Mouse (Mus musculus): Measurements from ENCODE around the gene Wbp1.

Gene Wbp1

GRCm38 (mm10) chr6:83084477-83084876 lies 36.9 kb downstream of the Wbp1 start:
- no peak for DNase-seq (ENCODE audit: low read depth, low spot score)

DNA sequence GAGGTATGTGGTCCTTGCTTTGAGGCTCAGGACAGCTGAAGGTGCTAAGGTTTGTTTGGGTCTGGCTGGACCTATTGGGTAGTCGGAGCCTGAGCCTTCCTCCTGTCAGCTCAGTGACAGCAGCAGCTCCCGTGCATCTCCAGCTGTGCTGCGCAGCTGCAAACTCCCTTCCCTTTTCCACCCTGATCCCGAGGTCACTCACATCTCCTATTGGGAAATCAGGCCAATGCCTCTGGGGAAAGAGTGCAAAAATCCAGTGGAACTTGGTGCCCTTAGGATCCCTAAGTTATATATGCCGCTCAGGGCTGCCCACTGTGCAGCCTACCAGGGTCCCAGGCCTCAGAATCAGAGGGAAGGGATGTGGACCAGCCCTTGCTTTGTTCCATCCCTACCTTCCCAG lies 37.9 kb downstream of the Wbp1 start:
- no peak for DNase-seq (ENCODE audit: low read depth, low spot score)

- no peak for DNase-seq (ENCODE audit: low read depth, low spot score)
Observed at GRCm38 (mm10) chr6:83080210-83080609, 41.1 kb downstream of the Wbp1 start.

GRCm38 (mm10) chr6:83078324-83078858 lies 43.0 kb downstream of the Wbp1 start:
- peak; percentile 98 for DNase-seq (ENCODE audit: low read depth, low spot score)

DNA sequence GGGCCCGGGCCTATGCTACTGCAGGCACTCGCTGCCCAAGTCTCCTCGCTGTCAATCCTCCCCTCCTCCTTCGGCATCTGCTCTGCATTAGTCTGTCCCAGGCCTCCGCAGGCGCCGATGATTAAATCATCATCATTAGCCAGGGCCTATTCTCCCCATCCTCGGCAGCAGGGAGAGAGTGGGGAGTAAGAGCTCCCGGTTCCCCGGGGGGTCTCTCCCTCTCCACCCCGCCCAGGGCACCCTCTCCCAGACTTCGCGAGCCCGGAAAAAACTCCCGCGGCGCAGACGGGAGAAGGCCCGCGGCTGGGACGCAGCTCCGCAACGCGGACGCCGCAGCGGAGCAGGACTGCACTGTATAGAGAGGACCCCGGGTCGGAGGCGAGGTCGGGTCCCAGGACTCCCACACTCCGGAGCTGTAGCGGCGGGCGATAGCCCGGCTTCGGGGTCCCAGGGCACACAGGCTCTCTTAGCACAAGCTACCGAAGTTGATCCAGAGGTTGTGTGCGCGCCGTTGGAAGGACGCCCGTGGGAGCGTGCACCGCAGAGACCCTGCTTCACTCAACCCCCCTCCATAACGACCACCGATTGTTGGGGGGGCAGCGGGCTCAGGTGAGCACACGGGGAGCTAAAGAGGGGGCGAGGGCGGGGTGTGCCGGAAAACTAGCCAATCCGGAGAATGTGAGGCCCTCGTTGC lies 43.6 kb downstream of the Wbp1 start, which contains the start of gene Pcgf1:
Gene Pcgf1 (plus strand): TSS at position 240 of the 694 bp plus-strand sequence.
- DNase-seq (ENCODE audit: low read depth, low spot score) = no peak

GRCm38 (mm10) chr6:83074979-83075378 lies 46.4 kb downstream of the Wbp1 start:
- DNase-seq (ENCODE audit: low read depth, low spot score) = no peak

- DNase-seq (ENCODE audit: low read depth, low spot score) = no peak
Observed at GRCm38 (mm10) chr6:83071220-83071619, 50.1 kb downstream of the Wbp1 start.

DNA sequence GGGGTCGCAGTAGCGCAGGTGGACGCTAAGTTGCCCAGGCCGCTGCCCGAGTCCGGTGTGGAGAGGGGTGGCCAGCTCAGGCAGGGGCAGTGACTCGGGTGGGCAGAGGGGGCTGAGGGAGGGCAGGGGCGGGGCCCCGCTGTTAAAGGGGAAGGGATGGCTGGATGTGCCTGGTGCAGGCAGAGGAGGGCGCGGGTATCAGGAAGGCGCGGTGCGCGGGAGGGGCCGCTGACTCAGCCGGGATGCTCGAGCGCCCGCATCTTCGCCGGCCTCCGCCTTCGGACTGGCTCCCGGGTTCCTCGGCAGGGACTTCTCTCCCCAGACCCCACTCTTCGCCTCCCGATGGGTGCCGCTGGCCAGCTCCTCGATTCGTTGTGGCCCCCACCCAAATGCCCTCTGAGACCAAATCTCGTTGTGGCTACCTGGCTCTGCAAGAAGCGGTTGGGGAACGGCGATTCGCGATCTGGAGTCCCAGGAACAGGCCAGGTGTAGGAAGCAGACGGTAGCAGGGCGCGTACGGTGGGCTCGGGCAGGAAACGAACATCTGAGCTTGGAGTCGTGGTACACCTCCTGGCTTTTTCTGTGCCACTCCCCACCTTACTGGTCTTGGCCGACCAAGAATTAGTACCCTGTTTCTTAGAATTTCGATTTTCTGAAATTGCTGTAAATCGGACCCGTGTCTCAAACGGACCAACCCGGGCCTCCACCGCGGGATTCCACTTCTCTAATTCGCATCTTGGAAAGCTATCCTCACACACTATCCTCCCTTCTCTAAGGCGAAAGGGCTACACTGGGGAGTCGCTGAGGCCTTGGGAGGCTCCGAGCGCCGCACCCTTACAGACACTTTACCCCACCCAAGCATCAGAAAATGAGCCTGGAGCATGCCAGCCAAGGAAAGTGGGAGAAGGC lies 50.8 kb downstream of the Wbp1 start:
- DNase-seq (ENCODE audit: low read depth, low spot score) = no peak

- no peak for DNase-seq (ENCODE audit: low read depth, low spot score)
Observed at GRCm38 (mm10) chr6:83070247-83070310, 51.3 kb downstream of the Wbp1 start, which contains the start of gene Tlx2. Tlx2 (minus strand) TSS chr6:83070293.

DNA sequence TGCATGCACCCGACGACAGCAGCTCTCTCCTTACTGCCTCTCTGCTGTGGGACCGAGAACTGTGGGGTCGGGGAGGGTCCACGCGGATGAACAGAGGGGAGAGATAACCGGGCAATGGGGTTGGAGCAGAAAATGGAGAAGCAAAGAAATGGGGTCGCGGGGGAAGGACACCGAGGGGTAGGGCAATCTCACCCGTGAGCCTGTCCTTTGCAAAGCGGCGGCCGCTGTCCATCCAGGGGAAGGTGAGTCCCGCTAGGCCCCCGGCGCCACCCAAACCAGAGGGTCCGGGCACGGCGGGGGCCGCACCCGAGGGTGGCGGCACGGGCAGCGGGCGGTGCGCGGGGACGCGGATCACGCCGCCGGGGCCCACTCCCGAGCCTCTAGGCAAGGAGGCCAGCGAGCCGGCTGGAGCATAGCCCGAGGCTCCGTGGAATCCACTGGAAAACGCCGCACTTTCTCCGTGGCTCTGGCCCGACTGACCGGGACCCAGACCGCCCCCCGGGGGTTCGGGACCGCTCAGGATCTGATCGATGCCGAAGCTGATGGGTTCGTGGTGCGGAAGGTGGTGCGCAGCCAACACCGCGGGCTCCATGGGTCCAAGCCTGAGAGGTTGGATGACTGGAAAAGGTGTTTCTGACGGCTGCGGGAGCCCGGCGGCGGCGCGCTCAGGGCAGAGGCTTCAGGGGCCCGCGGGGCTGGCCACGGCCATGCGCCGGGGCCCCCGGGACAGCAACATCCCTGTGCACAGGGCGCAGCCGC lies 51.7 kb downstream of the Wbp1 start:
- DNase-seq (ENCODE audit: low read depth, low spot score) = no peak
